Mouse (Mus musculus): ENCODE measurements at regions not wholly inside any gene's neighbourhood (a gene's known extent, or its start where the extent isn't known, plus 50 kb on each side); places are given as distances from the start of the nearest gene placed in this dataset.
A peak's percentile ranks its signal among the peaks of the same experiment; 100 is the strongest.

DNA sequence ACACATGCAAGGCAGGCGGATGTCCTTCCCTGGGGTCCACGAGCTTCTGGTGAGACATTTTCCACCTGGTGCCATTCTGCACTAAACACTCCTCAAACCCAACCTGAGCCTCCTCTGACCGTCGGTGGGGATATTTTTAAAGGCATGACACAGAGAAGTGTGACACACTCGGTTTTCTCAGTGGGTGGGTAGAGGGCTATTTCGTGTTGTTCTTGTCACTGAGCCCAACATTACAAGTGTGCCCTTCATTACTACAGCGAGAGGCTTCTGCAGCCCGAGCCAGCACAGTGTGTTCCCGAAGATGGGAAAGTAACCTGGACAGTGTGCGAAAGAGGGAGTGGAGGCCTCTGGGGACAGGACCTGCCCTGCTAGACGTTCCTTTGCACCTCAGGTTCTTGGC lies 171.0 kb upstream of the Sox9 start:
- WGBS, result 85% methylated on average over 11 of the region's 11 CpGs
- Histone ChIP-seq H3K9me3 (no peaks in the 10 kb centered on the region), H3K27me3 (ENCODE audit: poor library complexity, severe bottlenecking) (peaks cover 5% of the 10 kb centered on the region; the same call in 1 of the 2 replicates), H3K4me1 (peaks cover 18% of the 10 kb centered on the region), H3K36me3 (replicated peaks) (no peaks in the 10 kb centered on the region), H3K4me3 (no peak overlapping the region), H3K27ac (no peak overlapping the region; the same call in 1 of the 2 replicates)
- DNase-seq (ENCODE audit: extremely low spot score, low spot score), result no peak

DNA sequence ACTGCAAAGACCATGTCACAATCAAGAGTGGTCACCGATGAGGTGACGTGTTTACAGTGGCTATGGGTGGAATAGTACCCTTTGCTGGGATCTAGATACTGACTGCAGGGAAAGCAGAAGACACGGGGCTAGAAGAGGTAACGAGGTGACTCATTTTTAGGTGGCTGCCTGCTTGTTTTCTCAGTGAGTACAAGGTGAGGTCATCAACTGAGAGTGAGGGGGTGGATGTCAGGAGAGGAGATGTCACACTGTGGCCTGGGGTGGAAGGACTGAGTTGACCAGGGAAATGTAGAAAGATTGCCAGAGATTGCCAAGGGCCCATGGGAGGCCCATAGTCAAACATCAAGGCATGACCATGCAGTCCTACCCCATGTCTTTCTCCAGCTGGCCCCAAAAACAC lies 166.4 kb upstream of the Sox9 start:
- peaks cover 5% of the 10 kb centered on the region; the same call in 1 of the 2 replicates for H3K27me3 ChIP-seq (ENCODE audit: poor library complexity, severe bottlenecking)
- no peak overlapping the region for H3K27ac ChIP-seq
- H3K36me3 ChIP-seq (replicated peaks), result no peaks in the 10 kb centered on the region
- no peak overlapping the region for H3K4me3 ChIP-seq
- WGBS, result 93% methylated on average over 4 of the region's 4 CpGs
- H3K4me1 ChIP-seq, result peaks cover 24% of the 10 kb centered on the region
- no peak for DNase-seq (ENCODE audit: extremely low spot score, low spot score)
- no peaks in the 10 kb centered on the region for H3K9me3 ChIP-seq

DNA sequence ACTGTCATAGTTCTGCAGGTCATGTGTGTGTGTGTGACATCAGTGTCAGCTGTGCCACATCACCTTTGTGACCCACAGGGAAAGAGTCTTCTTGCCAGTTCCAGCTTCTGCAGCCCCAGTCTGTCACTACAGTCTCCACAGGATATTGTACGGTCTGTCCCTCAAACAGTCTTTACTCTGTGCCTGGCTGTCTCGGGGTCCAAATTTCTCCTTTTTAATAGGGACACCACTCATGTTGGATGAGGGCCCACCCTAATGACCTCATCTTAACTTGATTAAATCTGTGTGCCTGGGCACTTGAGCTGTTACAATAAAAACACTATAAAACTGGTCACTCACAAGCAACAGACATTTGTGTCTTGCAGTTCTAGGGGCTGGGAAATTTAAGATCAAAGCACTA lies 165.1 kb upstream of the Sox9 start:
- Histone ChIP-seq H3K4me1 (peaks cover 26% of the 10 kb centered on the region), H3K36me3 (replicated peaks) (no peaks in the 10 kb centered on the region), H3K27me3 (ENCODE audit: poor library complexity, severe bottlenecking) (peaks cover 5% of the 10 kb centered on the region), H3K4me3 (no peak overlapping the region), H3K27ac (no peak overlapping the region), H3K9me3 (no peaks in the 10 kb centered on the region)
- WGBS, result 90% methylated on average over 2 of the region's 2 CpGs
- no peak for DNase-seq (ENCODE audit: extremely low spot score, low spot score)

DNA sequence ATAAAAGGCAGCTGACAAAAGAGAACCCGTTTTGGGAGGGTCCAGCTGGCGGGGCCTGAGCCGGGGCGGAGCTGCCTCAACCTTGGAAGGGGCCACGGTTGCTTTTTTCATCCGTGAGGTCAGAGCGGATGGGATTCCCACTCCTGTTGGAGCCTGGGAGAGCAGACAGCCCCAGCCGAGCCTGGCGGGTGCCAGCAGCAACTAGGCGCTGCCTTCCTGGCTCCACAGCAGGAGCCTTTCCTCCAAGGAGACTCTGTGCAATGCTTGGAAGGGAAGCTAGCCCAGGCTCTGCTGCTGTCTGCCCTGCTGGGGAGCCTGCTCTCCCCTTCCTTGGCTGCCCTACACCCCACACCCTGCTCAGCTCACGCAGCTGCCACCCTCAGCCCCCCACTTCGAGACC lies 161.1 kb upstream of the Sox9 start:
- Histone ChIP-seq H3K36me3 (replicated peaks) (no peaks in the 10 kb centered on the region), H3K9me3 (no peaks in the 10 kb centered on the region), H3K27ac (peak overlapping the region; percentile 82), H3K27me3 (ENCODE audit: poor library complexity, severe bottlenecking) (peaks cover 17% of the 10 kb centered on the region), H3K4me3 (0 out of 2 replicates have a peak overlapping the region, but pooled peaks have one; percentile 14), H3K4me1 (peaks cover 22% of the 10 kb centered on the region)
- no peak for DNase-seq (ENCODE audit: extremely low spot score, low spot score)
- 31% methylated on average over 12 of the region's 12 CpGs for WGBS

DNA sequence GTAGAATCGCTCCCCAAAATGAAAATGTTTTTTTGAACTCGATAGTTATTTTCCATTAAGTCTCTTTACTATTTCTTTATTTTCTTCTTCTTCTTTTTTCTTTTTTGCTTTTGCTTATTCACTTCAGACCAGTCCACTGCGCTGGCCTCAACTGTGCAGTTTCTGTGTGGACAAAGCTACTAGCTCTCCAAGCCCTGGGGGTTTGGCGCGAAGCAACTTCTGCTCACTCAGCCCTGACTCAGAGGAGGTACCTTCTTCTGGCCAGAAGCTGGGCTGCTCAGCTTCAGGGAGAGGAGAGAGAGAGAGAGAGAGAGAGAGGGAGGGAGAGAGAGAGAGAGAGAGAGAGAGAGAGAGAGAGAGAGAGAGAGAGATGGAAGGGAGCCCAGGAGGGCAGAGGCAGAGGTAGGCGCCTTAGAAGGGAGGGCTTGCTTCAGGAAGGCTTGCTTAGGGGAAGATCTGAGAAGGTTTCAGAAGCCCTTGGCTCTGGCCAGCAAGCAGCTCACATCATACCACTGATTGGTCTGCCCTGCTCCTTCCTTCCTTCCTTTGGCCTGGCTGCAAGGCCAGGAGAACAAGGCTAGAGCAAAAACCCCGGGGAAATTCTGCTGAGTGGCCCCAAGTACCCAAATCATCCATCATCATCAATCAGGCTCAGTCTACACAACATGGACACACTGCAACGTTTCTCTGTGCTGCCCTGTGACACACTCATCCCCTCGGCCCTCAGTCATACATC lies 160.5 kb upstream of the Sox9 start:
- WGBS, result 71% methylated on average over 9 of the region's 9 CpGs
- H3K4me1 ChIP-seq, result peaks cover 19% of the 10 kb centered on the region
- H3K36me3 ChIP-seq (replicated peaks), result no peaks in the 10 kb centered on the region
- H3K27ac ChIP-seq, result peak overlapping the region; percentile 82
- peaks cover 17% of the 10 kb centered on the region for H3K27me3 ChIP-seq (ENCODE audit: poor library complexity, severe bottlenecking)
- no peak overlapping the region for H3K4me3 ChIP-seq
- H3K9me3 ChIP-seq, result no peaks in the 10 kb centered on the region
- no peak for DNase-seq (ENCODE audit: extremely low spot score, low spot score)

DNA sequence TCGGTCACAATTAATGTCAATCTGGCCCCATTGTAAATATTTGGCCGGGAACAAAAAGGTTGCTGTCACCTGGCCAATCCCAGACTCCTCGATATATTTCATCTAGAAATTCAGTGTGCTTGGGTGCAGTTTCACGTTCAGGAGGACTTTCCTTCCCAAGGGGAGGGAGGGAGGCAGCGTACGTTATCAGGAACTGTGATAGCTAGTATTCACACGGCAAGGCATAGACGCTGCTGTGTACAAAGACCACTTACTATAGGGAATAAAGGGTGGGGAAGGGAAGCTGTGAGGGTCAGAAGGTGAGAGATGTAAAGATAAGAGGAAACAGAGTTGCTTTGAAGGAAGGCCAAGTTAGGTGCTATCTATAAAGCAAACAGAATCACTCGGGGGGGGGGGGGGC lies 132.7 kb upstream of the Sox9 start:
- H3K9me3 ChIP-seq, result no peaks in the 10 kb centered on the region
- no peaks in the 10 kb centered on the region for H3K27me3 ChIP-seq (ENCODE audit: poor library complexity, severe bottlenecking)
- no peaks in the 10 kb centered on the region for H3K36me3 ChIP-seq (replicated peaks)
- H3K27ac ChIP-seq, result no peak overlapping the region
- H3K4me1 ChIP-seq, result peaks cover 11% of the 10 kb centered on the region
- no peak for DNase-seq (ENCODE audit: extremely low spot score, low spot score)
- WGBS, result 60% methylated on average over 9 of the region's 9 CpGs
- no peak overlapping the region for H3K4me3 ChIP-seq

DNA sequence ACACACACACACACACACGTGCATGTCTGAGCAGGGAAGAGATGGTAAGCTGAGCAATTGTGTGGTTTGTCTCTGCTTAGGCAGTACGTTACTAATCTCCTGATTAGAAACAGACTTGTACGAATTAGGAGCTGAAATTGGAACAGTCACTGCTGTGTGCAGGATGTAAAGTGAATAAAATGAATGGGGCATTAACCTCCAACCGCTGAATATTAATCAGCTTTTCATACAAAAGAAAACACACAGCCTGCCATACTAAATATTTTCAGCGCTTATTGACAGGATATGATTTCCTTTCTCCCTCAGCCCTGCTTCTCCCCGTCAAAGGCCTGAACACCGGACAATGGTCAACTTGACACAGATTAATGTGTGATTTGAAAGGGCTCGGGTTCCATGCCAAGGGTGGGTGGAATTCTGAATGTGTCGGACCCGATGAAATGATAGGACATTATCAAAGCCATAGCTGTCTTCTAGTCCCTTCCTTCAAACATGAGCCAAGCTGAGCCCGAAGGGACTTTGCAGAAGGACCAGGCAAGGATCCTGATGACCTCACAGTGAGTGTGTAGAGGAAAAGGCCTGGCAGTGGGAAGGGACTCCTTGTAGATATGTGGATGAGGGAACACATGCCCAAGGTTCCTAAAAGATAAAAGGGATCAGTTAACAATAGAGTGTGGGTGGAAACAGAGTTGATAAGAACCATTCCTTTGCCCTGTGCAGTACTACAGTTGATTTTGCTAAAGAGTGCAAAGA lies 124.4 kb upstream of the Sox9 start:
- 68% methylated on average over 11 of the region's 11 CpGs for WGBS
- H3K27ac ChIP-seq, result peak overlapping the region; percentile 49; the same call in 1 of the 2 replicates

DNA sequence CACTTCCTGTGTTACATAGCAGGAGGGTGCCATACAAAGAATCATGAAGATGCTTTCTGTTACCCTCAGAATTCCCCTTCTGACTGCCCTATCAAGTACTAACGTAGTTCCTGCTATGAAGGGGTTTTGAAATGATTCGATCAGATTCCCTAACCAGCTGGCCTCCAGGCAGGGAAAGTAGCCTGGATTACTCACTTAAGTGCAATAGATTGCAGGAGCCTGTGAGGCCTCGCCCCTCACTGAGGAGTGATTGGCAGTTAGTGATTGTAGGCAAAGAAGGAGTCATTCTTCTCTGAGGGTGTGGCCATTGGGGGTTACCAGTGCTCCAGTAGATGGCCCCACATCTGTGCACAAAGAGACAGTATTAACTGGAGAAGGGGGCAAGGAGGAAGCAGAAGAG lies 122.1 kb upstream of the Sox9 start:
- Histone ChIP-seq H3K4me1 (peaks cover 10% of the 10 kb centered on the region), H3K9me3 (no peaks in the 10 kb centered on the region), H3K27me3 (ENCODE audit: poor library complexity, severe bottlenecking) (no peaks in the 10 kb centered on the region), H3K27ac (no peak overlapping the region), H3K4me3 (no peak overlapping the region), H3K36me3 (replicated peaks) (no peaks in the 10 kb centered on the region)
- WGBS, result 82% methylated on average over 3 of the region's 3 CpGs
- DNase-seq (ENCODE audit: extremely low spot score, low spot score), result no peak

More for the DNA sequence above, 124.4 kb upstream of the Sox9 start:
- Histone ChIP-seq H3K27me3 (ENCODE audit: poor library complexity, severe bottlenecking) (no peaks in the 10 kb centered on the region), H3K4me1 (peaks cover 10% of the 10 kb centered on the region), H3K4me3 (no peak overlapping the region), H3K9me3 (no peaks in the 10 kb centered on the region), H3K36me3 (replicated peaks) (no peaks in the 10 kb centered on the region)
- DNase-seq (ENCODE audit: extremely low spot score, low spot score), result no peak

DNA sequence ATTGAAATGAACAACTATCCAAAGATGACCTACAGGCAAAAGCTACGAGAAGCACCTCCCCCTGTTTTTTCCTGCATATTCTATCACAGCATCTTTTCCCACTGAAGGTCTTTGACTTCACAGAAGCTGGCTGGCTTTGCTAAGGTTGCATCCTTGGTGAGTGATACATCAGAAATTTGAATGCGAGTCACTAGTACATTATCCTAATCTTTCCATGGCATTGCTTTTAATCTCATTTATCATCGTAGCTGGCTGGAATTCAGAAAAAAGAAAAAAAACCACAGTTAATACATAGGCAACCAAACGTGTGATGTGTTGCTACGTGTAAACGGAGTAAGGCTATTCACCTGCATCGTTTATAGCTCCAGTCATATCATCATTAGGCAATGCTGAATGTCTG lies 120.6 kb upstream of the Sox9 start:
- H3K27ac ChIP-seq, result no peak overlapping the region
- DNase-seq (ENCODE audit: extremely low spot score, low spot score), result no peak
- no peaks in the 10 kb centered on the region for H3K9me3 ChIP-seq
- 93% methylated on average over 7 of the region's 7 CpGs for WGBS
- H3K4me3 ChIP-seq, result no peak overlapping the region
- H3K27me3 ChIP-seq (ENCODE audit: poor library complexity, severe bottlenecking), result no peaks in the 10 kb centered on the region
- H3K4me1 ChIP-seq, result peaks cover 10% of the 10 kb centered on the region
- no peaks in the 10 kb centered on the region for H3K36me3 ChIP-seq (replicated peaks)

DNA sequence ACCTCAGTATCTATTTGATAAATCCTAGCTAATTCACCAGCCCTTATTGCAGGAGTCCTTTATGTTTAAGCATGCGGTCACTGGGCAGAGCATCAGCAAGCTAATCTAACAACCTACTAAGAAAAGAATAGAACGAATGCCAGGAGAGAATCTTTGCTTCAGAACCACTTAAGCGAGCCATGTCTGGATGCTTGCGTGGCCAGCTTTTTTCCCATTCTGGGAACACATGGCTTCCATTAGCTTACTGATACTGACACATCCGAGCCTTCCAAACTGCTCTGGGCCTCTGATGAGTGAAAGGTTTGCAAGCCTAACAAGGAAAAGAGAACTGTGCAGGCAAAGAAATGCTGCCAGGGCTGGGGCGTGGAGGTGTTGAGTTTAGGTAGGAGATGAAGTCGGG lies 114.7 kb upstream of the Sox9 start:
- Histone ChIP-seq H3K4me1 (peaks cover 8% of the 10 kb centered on the region; the same call in 1 of the 2 replicates), H3K36me3 (replicated peaks) (no peaks in the 10 kb centered on the region), H3K27me3 (ENCODE audit: poor library complexity, severe bottlenecking) (no peaks in the 10 kb centered on the region), H3K9me3 (no peaks in the 10 kb centered on the region), H3K27ac (0 out of 2 replicates have a peak overlapping the region, but pooled peaks have one; percentile 11), H3K4me3 (no peak overlapping the region)
- 80% methylated on average over 7 of the region's 7 CpGs for WGBS
- no peak for DNase-seq (ENCODE audit: extremely low spot score, low spot score)

DNA sequence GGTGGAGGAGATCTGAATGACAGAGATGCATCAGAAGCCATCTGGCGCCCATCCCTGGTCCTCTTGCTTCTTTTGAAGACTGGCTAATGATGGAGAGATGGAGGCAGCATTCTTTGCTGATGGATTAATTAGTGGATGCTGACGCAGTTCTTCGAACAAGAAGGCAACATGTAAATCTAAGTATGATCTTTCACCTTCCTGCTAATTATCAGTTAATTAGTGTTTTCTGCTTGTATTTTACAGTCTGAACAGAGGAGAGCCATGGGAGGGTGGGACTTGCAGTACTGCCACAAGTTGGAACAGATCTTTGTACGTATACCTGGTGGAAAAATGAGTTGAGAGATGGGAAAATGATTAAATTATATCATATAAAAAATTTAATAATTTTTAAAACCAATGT lies 109.9 kb upstream of the Sox9 start:
- DNase-seq (ENCODE audit: extremely low spot score, low spot score), result no peak
- 86% methylated on average over 4 of the region's 4 CpGs for WGBS
- no peak overlapping the region for H3K27ac ChIP-seq
- no peaks in the 10 kb centered on the region for H3K27me3 ChIP-seq (ENCODE audit: poor library complexity, severe bottlenecking)
- H3K9me3 ChIP-seq, result no peaks in the 10 kb centered on the region
- peaks cover 13% of the 10 kb centered on the region; the same call in 1 of the 2 replicates for H3K4me1 ChIP-seq
- no peak overlapping the region for H3K4me3 ChIP-seq
- H3K36me3 ChIP-seq (replicated peaks), result no peaks in the 10 kb centered on the region

DNA sequence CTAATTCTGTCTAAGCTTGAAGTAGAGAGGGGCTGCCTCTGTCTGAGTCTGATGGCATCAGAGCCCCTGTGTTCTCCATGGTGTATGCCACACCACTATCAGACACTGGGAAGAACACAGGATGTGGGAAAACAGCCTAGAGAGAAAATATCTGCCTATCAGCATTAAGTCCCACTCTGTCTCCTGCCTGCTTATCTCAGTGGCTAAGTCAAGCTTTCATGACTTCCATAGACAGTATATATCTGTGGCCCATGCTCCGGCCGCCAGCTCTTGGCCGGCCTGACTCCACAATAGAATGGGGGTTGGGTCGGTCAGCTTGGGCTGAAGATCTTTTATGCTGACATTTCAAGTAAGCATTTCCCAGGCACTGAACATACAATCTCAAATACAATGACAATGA lies 92.0 kb upstream of the Sox9 start:
- WGBS, result 91% methylated on average over 4 of the region's 4 CpGs
- Histone ChIP-seq H3K27me3 (ENCODE audit: poor library complexity, severe bottlenecking) (no peaks in the 10 kb centered on the region), H3K4me3 (no peak overlapping the region), H3K27ac (no peak overlapping the region), H3K36me3 (replicated peaks) (no peaks in the 10 kb centered on the region), H3K4me1 (peaks cover 18% of the 10 kb centered on the region), H3K9me3 (no peaks in the 10 kb centered on the region)
- no peak for DNase-seq (ENCODE audit: extremely low spot score, low spot score)

DNA sequence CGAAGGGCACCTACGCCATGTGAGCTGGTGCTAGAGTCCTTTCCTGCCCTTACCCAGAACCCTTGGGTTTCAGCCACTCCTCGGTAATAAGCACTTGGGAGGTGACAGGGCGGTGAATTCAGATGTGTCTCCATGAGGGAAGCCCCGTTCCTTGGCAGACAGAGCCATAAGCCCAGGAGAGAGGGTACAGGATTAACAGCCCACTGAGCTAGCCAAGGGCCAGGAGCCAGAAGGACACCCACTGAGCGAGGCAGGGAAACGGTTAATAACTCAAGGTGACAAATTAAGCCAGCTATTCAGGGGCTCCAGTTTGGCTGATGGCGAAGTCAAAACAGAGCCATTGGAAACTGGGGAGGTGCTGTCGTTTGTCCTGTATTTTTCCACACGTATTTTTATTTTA lies 75.9 kb upstream of the Sox9 start:
- Histone ChIP-seq H3K9me3 (no peaks in the 10 kb centered on the region), H3K4me3 (no peak overlapping the region), H3K4me1 (peaks cover 31% of the 10 kb centered on the region), H3K36me3 (replicated peaks) (no peaks in the 10 kb centered on the region), H3K27me3 (ENCODE audit: poor library complexity, severe bottlenecking) (no peaks in the 10 kb centered on the region), H3K27ac (peak overlapping the region; percentile 22; the same call in 1 of the 2 replicates)
- no peak for DNase-seq (ENCODE audit: extremely low spot score, low spot score)
- 80% methylated on average over 10 of the region's 10 CpGs for WGBS

Data from forebrain, embryonic 10.5 days (tissue).